Mouse (Mus musculus) kidney, embryonic 15.5 days (tissue): Measurements from ENCODE around the gene Cpped1. TPM values are rescaled to one million over a fixed set of nuclear protein-coding genes. Genes with fewer than 3 reads are reported as not detected.

Experiments
- ATAC-seq: fragments of 200-750 bp; cut with Nextera tagmentation; replicated peaks from 2 replicates; pipeline ENCODE4 v1.8.0; 2017; ENCODE audit warnings: moderate TSS enrichment; ENCODE audit not compliant: low FRiP score
- H3K27ac ChIP-seq: fragments of 300-500 bp; sonication (generic); 2 replicates; pipeline ENCODE4 v1.5.1; 2015; ENCODE audit warnings: mild to moderate bottlenecking, inconsistent platforms
- H3K27me3 ChIP-seq: fragments of 300-500 bp; sonication (generic); 2 replicates; pipeline ENCODE4 v1.6.1; 2015; ENCODE audit warnings: inconsistent platforms
- H3K36me3 ChIP-seq: fragments of 300-500 bp; sonication (generic); 2 replicates; pipeline ENCODE4 v1.6.1; 2015; ENCODE audit warnings: inconsistent platforms
- H3K4me1 ChIP-seq: fragments of 300-500 bp; sonication (generic); 2 replicates; pipeline ENCODE4 v1.6.1; 2015; ENCODE audit warnings: inconsistent platforms
- H3K4me2 ChIP-seq: fragments of 300-500 bp; sonication (generic); 2 replicates; pipeline ENCODE4 v1.6.1; 2015; ENCODE audit warnings: moderate library complexity, mild to moderate bottlenecking, inconsistent platforms
- H3K4me3 ChIP-seq: fragments of 300-500 bp; sonication (generic); replicated peaks from 2 replicates; pipeline ENCODE4 v1.5.1; 2015; ENCODE audit warnings: mild to moderate bottlenecking, inconsistent platforms
- H3K9ac ChIP-seq: fragments of 300-500 bp; sonication (generic); 2 replicates; pipeline ENCODE4 v1.6.1; 2015; ENCODE audit warnings: mild to moderate bottlenecking, inconsistent platforms
- H3K9me3 ChIP-seq: fragments of 300-500 bp; sonication (generic); replicated peaks from 2 replicates; pipeline ENCODE4 v1.6.1; 2016; ENCODE audit warnings: inconsistent platforms
- WGBS: fragments of 180-500 bp; shearing (Covaris S2); methylation state at CpG from one replicate; pipeline ENCODE4 v1.1.7; 2015; ENCODE audit warnings: mixed read lengths; 5-methylcytosine and 5-hydroxymethylcytosine counted together
- polyA plus RNA-seq: library from polyadenylated mRNA; unstranded; fragments of >200 nt; fragmentation: Nextera tagmentation; extraction: Ambion mirVana; gene quantifications from 2 replicates; pipeline ENCODE4 v1.2.1, GENCODE M21; 2015

Cpped1 gene
- polyA plus RNA-seq, 1 experiment from 2014 or later, result 30.5 TPM

DNA sequence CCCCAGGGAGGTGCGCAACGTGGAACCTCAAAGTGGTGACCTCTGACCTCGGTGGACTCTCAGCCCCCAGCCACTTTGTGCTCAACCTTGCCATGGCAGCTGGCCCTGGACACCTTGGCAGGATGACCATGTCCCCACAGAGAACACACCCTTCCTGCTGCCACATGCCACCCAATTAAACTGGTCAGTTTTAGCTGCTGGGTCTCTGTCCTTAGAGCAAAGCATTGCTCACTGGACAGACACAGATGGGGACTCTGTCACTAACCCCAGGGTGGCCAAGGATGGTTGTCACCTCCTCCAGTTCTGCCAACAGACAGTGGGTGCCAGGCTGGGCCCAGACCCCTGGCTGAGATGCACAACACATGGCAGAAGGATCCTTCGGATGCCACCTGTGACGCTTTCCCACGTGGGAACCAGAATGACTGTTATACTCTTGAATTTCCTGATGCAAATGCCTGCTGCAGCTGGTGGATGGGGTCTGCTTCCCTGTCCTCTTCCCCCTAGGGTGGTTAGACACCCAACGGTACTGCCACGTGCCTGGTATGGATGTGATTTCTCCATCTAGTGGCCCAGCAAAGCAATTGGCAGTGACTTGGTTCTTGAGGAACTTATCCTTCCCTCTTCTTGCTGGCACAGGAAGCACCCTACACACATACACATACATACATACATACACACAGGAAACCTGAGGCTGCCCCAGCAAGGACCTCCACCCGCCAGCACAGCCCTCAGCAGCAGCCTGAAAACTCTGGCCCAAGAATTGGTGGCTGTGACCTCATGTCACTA, 153.8 kb downstream of the Cpped1 start:
- no peak for ATAC-seq
- WGBS, result 83% methylated on average over 9 of the region's 9 CpGs

GRCm38 (mm10) chr16:11754136-11754535, 155.1 kb downstream of the Cpped1 start:
- WGBS, result 84% methylated on average over 2 of the region's 2 CpGs
- H3K27me3 ChIP-seq, result no peaks in the 10 kb centered on the region
- H3K9ac ChIP-seq, result no peak overlapping the region
- no peaks in the 10 kb centered on the region for H3K9me3 ChIP-seq
- no peak overlapping the region for H3K4me2 ChIP-seq
- no peak overlapping the region for H3K4me3 ChIP-seq
- H3K36me3 ChIP-seq, result no peaks in the 10 kb centered on the region
- H3K27ac ChIP-seq, result no peak overlapping the region
- ATAC-seq, result no peak
- no peaks in the 10 kb centered on the region for H3K4me1 ChIP-seq

More for the DNA sequence above, 153.8 kb downstream of the Cpped1 start:
- no peak overlapping the region for H3K4me3 ChIP-seq
- H3K9me3 ChIP-seq, result no peaks in the 10 kb centered on the region
- H3K36me3 ChIP-seq, result no peaks in the 10 kb centered on the region
- H3K9ac ChIP-seq, result no peak overlapping the region
- H3K4me1 ChIP-seq, result no peaks in the 10 kb centered on the region
- H3K4me2 ChIP-seq, result no peak overlapping the region
- H3K27me3 ChIP-seq, result no peaks in the 10 kb centered on the region
- H3K27ac ChIP-seq, result no peak overlapping the region

Other genes with a start within 250 kb of the Cpped1 start
- 0.76 and 1.3 TPM in 2 replicates for gene Shisa9, start 74.7 kb upstream of the Cpped1 start, polyA plus RNA-seq